Mouse (Mus musculus): Measurements from ENCODE around the gene Maged2. TPM values are rescaled to one million over a fixed set of nuclear protein-coding genes. Genes with fewer than 3 reads are reported as not detected.

The Maged2 gene
- polyA plus RNA-seq (2012; rRNA removed; ENCODE audit: low replicate concordance), result 5.2 and 7.4 TPM in 2 replicates

DNA sequence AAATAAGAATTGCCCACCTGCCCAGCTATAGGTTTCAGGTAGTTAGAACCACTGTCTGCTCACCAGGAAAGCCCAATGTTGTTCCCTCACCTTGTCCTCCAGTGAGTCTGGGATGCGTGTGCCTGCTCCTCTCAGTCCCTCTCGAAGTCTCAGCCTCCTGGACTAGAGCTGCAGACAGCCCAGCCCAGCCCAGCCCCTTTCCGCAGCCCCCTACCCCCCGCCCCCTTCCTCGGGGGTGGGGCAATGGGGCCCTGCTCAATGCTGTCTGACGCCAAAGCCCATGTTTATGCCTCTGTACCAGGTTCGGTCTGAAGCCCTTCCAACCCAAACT, at the start of gene Maged2:
Gene Maged2, minus strand, starts transcription at position 207 of the 331 bp plus-strand sequence.

Other genes starting within 250 kb of the Maged2 start
- gene Pfkfb1, start 226.1 kb downstream of the Maged2 start, polyA plus RNA-seq (2012; rRNA removed; ENCODE audit: low replicate concordance), result 1.4 and 1.8 TPM in 2 replicates
- 3.0 and 4.0 TPM in 2 replicates for gene Apex2, start 224.5 kb downstream of the Maged2 start, polyA plus RNA-seq (2012; rRNA removed; ENCODE audit: low replicate concordance)
- 0.28 and 0.30 TPM in 2 replicates for gene Tro, start 156.8 kb downstream of the Maged2 start, polyA plus RNA-seq (2012; rRNA removed; ENCODE audit: low replicate concordance)
- gene Gnl3l, start 203.0 kb upstream of the Maged2 start, polyA plus RNA-seq (2012; rRNA removed; ENCODE audit: low replicate concordance), result 2.1 and 2.4 TPM in 2 replicates
- 1.5 and 3.1 TPM in 2 replicates for gene Fgd1, start 231.8 kb upstream of the Maged2 start, polyA plus RNA-seq (2012; rRNA removed; ENCODE audit: low replicate concordance)

Data from duodenum, adult 2 months (tissue).